Mouse (Mus musculus): ENCODE measurements around the gene Sestd1.

- TF ChIP-seq CTCF (IDR thresholded peaks at IDR 0.05; ENCODE audit: control insufficient read depth, insufficient read depth, insufficient read length) (no peak), CEBPB (IDR thresholded peaks at IDR 0.05; ENCODE audit: low read depth) (no peak), USF1 (IDR thresholded peaks at IDR 0.05; ENCODE audit: low read depth) (no peak), MYOD1 (IDR thresholded peaks at IDR 0.05; ENCODE audit: control insufficient read depth, insufficient read length, low read depth) (no peak), MAX (IDR thresholded peaks at IDR 0.05) (no peak), MYOG (IDR thresholded peaks at IDR 0.05; ENCODE audit: control insufficient read depth, extremely low read depth, insufficient read length) (no peak)
These were observed 15.1 kb downstream of the Sestd1 start for GRCm38 (mm10) chr2:77265301-77265700.

Data from C2C12 (cell line).